33 mouse cellular contexts compared by ENCODE assay signal in genomic region chr2:148029050-148029608, GRCm38 (mm10). TPM values are rescaled to one million over a fixed set of nuclear protein-coding genes. Genes with fewer than 3 reads are reported as not detected.
A peak's percentile ranks its signal among the peaks of the same experiment; 100 is the strongest.
DNase-seq lines count a peak whose midpoint lies in the region; ATAC-seq and TF ChIP-seq lines count a peak whose summit lies in the region.
"Had no signal": no experiment of that assay in that cellular context is flagged by ENCODE, and none has a peak within 500 bp of the region (broad histone marks: within the 10 kb centered on the region; RNA-seq: fewer than 3 reads in every experiment).

No protein-coding gene starts in this region.

- H3K36me3 ChIP-seq in hindbrain, embryonic 13.5 days = no peaks in the 10 kb centered on the region
- H3K36me3 ChIP-seq in hindbrain, embryonic 10.5 days = no peaks in the 10 kb centered on the region
- no peaks in the 10 kb centered on the region for H3K36me3 ChIP-seq in lung, postnatal 0 days (ENCODE audit: insufficient read depth, low read length)
- H3K36me3 ChIP-seq: embryonic facial prominence, embryonic 13.5 days; forebrain, embryonic 12.5 days; G1E; heart, embryonic 10.5 days; limb, embryonic 15.5 days had no signal

- H3K4me3 ChIP-seq in hindbrain, embryonic 13.5 days = no peak overlapping the region
- H3K4me3 ChIP-seq in hindbrain, embryonic 10.5 days = no peak overlapping the region
- no peak overlapping the region for H3K4me3 ChIP-seq in lung, postnatal 0 days (ENCODE audit: low read depth, low read length)
- H3K4me3 ChIP-seq: embryonic facial prominence, embryonic 13.5 days; erythroblast, embryonic 14.5 days; forebrain, embryonic 12.5 days; heart, embryonic 10.5 days; limb, embryonic 15.5 days had no signal

- H3K4me1 ChIP-seq in hindbrain, embryonic 13.5 days (replicated peaks) = no peaks in the 10 kb centered on the region
- H3K4me1 ChIP-seq in hindbrain, embryonic 10.5 days (replicated peaks) = peaks cover 16% of the 10 kb centered on the region; the same call in 1 of the 2 replicates
- H3K4me1 ChIP-seq in lung, postnatal 0 days (ENCODE audit: insufficient read depth, low read depth, low read length) = no peaks in the 10 kb centered on the region
- H3K4me1 ChIP-seq: embryonic facial prominence, embryonic 13.5 days; limb, embryonic 15.5 days had no signal

- 0 out of 2 replicates have a peak, but pooled peaks have one; percentile 55 for ATAC-seq in hindbrain, embryonic 13.5 days (ENCODE audit: low FRiP score)
- ATAC-seq in lung, postnatal 0 days = no peak
- ATAC-seq: inflammation-experienced regulatory T-cells, adult 6 months; Patski had no signal

- TF ChIP-seq CTCF in lung, postnatal 0 days (IDR thresholded peaks at IDR 0.05) = no peak

- H3K9ac ChIP-seq in hindbrain, embryonic 13.5 days = no peak overlapping the region
- H3K9ac ChIP-seq in lung, postnatal 0 days (replicated peaks; ENCODE audit: low read depth) = no peak overlapping the region
- H3K9ac ChIP-seq: embryonic facial prominence, embryonic 13.5 days; forebrain, embryonic 12.5 days; limb, embryonic 15.5 days had no signal

- no peak overlapping the region for H3K4me2 ChIP-seq in hindbrain, embryonic 13.5 days
- H3K4me2 ChIP-seq in lung, postnatal 0 days (replicated peaks; ENCODE audit: low read depth, low read length) = no peak overlapping the region
- H3K4me2 ChIP-seq: embryonic facial prominence, embryonic 13.5 days; forebrain, embryonic 12.5 days; limb, embryonic 15.5 days had no signal

- DNase-seq in hindbrain, embryonic 10.5 days (ENCODE audit: low spot score) = no peak
- no peak for DNase-seq in lung, postnatal 0 days (ENCODE audit: low spot score)
- DNase-seq in lung, postnatal 14 days = no peak
- peak; percentile 23 for DNase-seq in retina, embryonic 14.5 days (ENCODE audit: low spot score)
- no peak for DNase-seq in retina, postnatal 1 day
- no peak for DNase-seq in adrenal gland, postnatal 36 days
- DNase-seq: B cell, adult 2 months; cerebellum, adult 11 months; cerebellum, adult 9-11 months; heart, postnatal 4 days; kidney, adult 8-10 months; kidney, postnatal 10 days; left cerebral cortex, postnatal 4 days; thymus, adult 2 months had no signal

- peaks cover 96% of the 10 kb centered on the region for H3K27me3 ChIP-seq in hindbrain, embryonic 13.5 days
- H3K27me3 ChIP-seq in hindbrain, embryonic 10.5 days (ENCODE audit: insufficient read depth, poor library complexity, severe bottlenecking) = peaks cover 99% of the 10 kb centered on the region
- peaks cover 9% of the 10 kb centered on the region; the same call in 1 of the 2 replicates for H3K27me3 ChIP-seq in lung, postnatal 0 days (replicated peaks; ENCODE audit: insufficient read depth, low read length)

- H3K27ac ChIP-seq in hindbrain, embryonic 13.5 days = no peak overlapping the region
- no peak overlapping the region for H3K27ac ChIP-seq in hindbrain, embryonic 10.5 days
- 0 out of 2 replicates have a peak overlapping the region, but pooled peaks have one; percentile 64 for H3K27ac ChIP-seq in lung, postnatal 0 days (ENCODE audit: low read length)
- H3K27ac ChIP-seq: embryonic facial prominence, embryonic 13.5 days; forebrain, embryonic 12.5 days; heart, embryonic 10.5 days; limb, embryonic 15.5 days; stomach, postnatal 0 days had no signal

- no peaks in the 10 kb centered on the region for H3K9me3 ChIP-seq in hindbrain, embryonic 13.5 days
- H3K9me3 ChIP-seq in hindbrain, embryonic 10.5 days = no peaks in the 10 kb centered on the region
- no peaks in the 10 kb centered on the region for H3K9me3 ChIP-seq in lung, postnatal 0 days (ENCODE audit: low read length)
- H3K9me3 ChIP-seq: embryonic facial prominence, embryonic 13.5 days; forebrain, embryonic 12.5 days; heart, embryonic 10.5 days; limb, embryonic 15.5 days had no signal

- 12% methylated on average over 9 of the region's 9 CpGs for whole genome bisulfite sequencing in hindbrain, embryonic 13.5 days
- 14% methylated on average over 9 of the region's 9 CpGs for WGBS in hindbrain, embryonic 10.5 days
- WGBS in lung, postnatal 0 days = 45% methylated on average over 9 of the region's 9 CpGs

- no peak for TF ChIP-seq EP300 in lung, postnatal 0 days (IDR thresholded peaks at IDR 0.05)

RNA-seq across cellular contexts. Expression of gene Foxa2, which starts 17.6 kb away (rescaled TPM):
- polyA plus RNA-seq in hindbrain, embryonic 13.5 days (2015; fragmentation: Nextera tagmentation; extraction: Ambion mirVana) = 1.7 and 2.1 TPM in 2 replicates
- polyA plus RNA-seq in hindbrain, embryonic 10.5 days (2016; fragmentation: Nextera tagmentation; extraction: Ambion mirVana) = 6.1 and 6.4 TPM in 2 replicates
- 37.0 and 37.7 TPM in 2 replicates for polyA plus RNA-seq in lung, postnatal 0 days (2015; fragmentation: Nextera tagmentation; extraction: Ambion mirVana)
- total RNA-seq in adrenal gland, postnatal 36 days (2021) = not detected
- total RNA-seq: adrenal gland, adult 18-20 months; CH12.LX; common myeloid progenitor, adult 5-6 weeks; gastrocnemius, adult 8-10 months; heart, postnatal 4 days; layer of hippocampus, adult 18-20 months; layer of hippocampus, postnatal 14 days; left cerebral cortex, adult 8-10 months; left cerebral cortex, postnatal 4 days had no signal
- polyA plus RNA-seq: erythroblast, embryonic 14.5 days; frontal cortex, adult 2 months; G1E; gonadal fat pad, adult 2 months; inflammation-experienced regulatory T-cells, adult 6 months had no signal
